Mouse (Mus musculus) ES-E14 (cell line): ENCODE measurements around the gene 4931422A03Rik. TPM values are rescaled to one million over a fixed set of nuclear protein-coding genes. Genes with fewer than 3 reads are reported as not detected.

ENCODE experiments used
- DNase-seq: peaks from one replicate; pipeline ENCODE4 v3.0.0-alpha.2; 2013; ENCODE audit warnings: low read depth, low spot score
- H3K27ac ChIP-seq: 2 replicates; pipeline ENCODE4 v1.5.1; 2012; ENCODE audit warnings: low read depth, mild to moderate bottlenecking, low read length, moderate library complexity, mixed read lengths; ENCODE audit not compliant: poor library complexity, insufficient read depth, severe bottlenecking
- H3K36me3 ChIP-seq: 2 replicates; pipeline ENCODE4 v1.6.1; 2012; ENCODE audit warnings: mild to moderate bottlenecking, low read length, moderate library complexity, mixed read lengths; ENCODE audit not compliant: control insufficient read depth, poor library complexity, insufficient read depth, severe bottlenecking
- H3K4me1 ChIP-seq, 2 experiments: fragments of 150-350 bp in 1 of 2; sonication (generic) in 1 of 2; 2 replicates each; pipeline ENCODE4 v1.6.1; 2012; ENCODE audit warnings: low read length in 2 of 2, mild to moderate bottlenecking in 1 of 2, mixed read lengths in 1 of 2; ENCODE audit not compliant: control insufficient read depth in 2 of 2, insufficient read depth in 2 of 2, poor library complexity in 1 of 2
- H3K4me3 ChIP-seq, 2 experiments: fragments of 150-350 bp in 1 of 2; sonication (generic) in 1 of 2; 2 replicates each; pipeline ENCODE4 v1.5.1; 2012; ENCODE audit warnings: low read length in 2 of 2, low read depth in 1 of 2, mild to moderate bottlenecking in 1 of 2, mixed read lengths in 1 of 2; ENCODE audit not compliant: insufficient read depth in 1 of 2, poor library complexity in 1 of 2, severe bottlenecking in 1 of 2
- H3K9ac ChIP-seq: 2 replicates; pipeline ENCODE4 v1.6.1; 2012; ENCODE audit warnings: low read depth, mild to moderate bottlenecking, low read length, mixed read lengths; ENCODE audit not compliant: poor library complexity, insufficient read depth, severe bottlenecking
- H3K9me3 ChIP-seq: fragments of 150-350 bp; sonication (generic); 2 replicates; pipeline ENCODE4 v1.6.1; 2012; ENCODE audit warnings: low read depth, mild to moderate bottlenecking, low read length; ENCODE audit not compliant: control insufficient read depth, insufficient read depth
- CHD2 ChIP-seq: IDR thresholded peaks from 2 replicates; pipeline ENCODE4 v1.6.1; 2014; ENCODE audit warnings: mild to moderate bottlenecking, low read depth, low read length, inconsistent platforms
- HCFC1 ChIP-seq: IDR thresholded peaks from 2 replicates; pipeline ENCODE4 v1.6.1; 2012; ENCODE audit warnings: low read length, inconsistent platforms, borderline replicate concordance; ENCODE audit not compliant: insufficient read depth
- MAFK ChIP-seq: IDR thresholded peaks from 2 replicates; pipeline ENCODE4 v1.6.1; 2014; ENCODE audit warnings: mild to moderate bottlenecking, low read depth, low read length, inconsistent platforms; ENCODE audit not compliant: insufficient read depth
- ZC3H11A ChIP-seq: IDR thresholded peaks from 2 replicates; pipeline ENCODE4 v1.6.1; 2012; ENCODE audit warnings: low read depth, mild to moderate bottlenecking, inconsistent platforms, low read length, borderline replicate concordance
- ZNF384 ChIP-seq: IDR thresholded peaks from 2 replicates; pipeline ENCODE4 v1.6.1; 2012; ENCODE audit warnings: low read depth, low read length, inconsistent platforms
- in situ Hi-C, 2 experiments: fragments of 600-800 bp; cut with MboI; formaldehyde crosslinking; loops; one replicate each; pipeline ENCODE4 v1.15.1; 2025; ENCODE audit warnings: low sequenced_read_pairs in 2 of 2, inconsistent platforms in 1 of 2; ENCODE audit not compliant: unreplicated experiment in 2 of 2
- total RNA-seq: library from RNA; depleted of rRNA; stranded (reverse); fragments of 300-350 nt; gene quantifications from 2 replicates; pipeline ENCODE4 v1.2.3, GENCODE M21; 2012

4931422A03Rik gene
- total RNA-seq, 1 experiment = 0.54 TPM

DNA sequence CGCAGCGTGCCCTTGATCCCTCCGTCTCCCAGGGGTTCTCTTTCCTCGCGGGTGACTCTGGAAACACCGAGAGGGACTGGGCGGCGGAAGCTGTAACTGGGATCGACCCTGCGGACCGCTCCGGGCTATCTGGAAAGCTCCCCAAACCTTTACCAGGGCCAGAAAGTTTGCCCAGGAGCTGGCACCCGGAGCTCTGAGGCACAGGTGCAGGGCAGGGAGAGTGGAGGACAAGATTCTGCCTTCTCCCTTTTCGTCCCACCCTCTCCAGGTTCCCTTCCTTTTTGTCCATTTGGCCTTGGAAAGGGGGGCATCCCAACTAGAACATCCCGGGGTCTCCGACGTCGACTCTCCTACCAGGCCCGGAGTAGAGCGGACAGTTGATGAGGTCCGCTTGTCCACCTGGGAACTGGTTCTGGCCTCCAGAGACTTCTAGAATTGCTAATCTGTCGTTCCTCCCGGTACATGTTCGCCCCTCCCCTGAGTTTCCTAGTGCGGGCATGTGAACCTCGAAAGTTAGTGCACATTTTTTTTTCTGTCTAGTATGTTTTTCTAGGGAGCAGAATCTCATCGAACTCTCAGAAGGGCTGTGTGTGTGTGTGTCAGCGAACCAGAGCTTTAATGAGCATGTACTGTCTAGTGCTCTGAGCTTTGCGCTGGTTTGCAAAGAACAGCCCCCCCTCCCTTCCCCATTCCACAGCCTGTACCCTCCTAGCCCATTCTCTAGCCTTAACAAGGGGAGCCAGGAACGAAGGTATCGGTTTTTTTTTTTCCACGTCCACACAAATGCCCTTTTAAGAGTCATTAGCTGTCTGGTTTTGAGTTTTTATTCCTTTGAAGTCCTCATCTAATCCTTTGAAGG, 57.1 kb downstream of the 4931422A03Rik start:
- H3K36me3 ChIP-seq = no peaks in the 10 kb centered on the region
- no peak overlapping the region for H3K27ac ChIP-seq
- no peak for DNase-seq

DNA sequence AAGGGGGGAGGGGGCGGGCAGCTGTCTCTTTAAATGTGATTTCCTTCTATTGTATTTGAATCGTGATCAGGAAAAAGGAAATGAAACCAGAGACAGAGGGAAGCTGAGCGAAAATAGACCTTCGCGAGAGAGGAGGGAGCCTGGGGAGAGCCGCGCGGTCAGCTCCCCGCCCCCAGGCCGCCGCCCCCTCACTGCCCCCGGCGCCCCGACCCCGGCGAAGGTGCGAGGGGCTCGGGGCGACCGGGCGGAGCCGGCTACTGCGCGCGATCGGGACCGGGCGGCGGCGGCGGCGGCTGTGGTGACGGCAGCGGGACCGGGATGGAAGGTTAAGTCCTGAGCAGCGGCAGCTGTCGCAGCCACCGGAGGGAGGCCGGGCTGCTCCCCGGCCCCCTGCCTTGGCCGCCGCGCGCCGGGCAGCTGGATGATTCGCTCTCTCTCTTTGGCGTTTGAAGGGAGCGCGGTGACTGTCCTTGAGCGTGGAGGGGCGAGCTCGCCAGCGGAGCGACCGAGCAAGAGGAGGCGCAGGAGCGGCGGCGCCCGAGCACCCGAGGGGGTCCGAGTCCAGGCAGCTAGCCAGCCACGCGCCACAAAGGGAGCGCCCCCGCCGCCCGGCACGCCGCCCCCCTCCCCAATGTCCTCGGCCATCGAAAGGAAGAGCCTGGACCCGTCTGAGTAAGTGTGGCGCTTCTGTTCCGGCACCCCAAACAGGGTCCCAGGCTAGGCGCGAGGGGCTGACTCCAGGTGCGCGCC, 57.9 kb downstream of the 4931422A03Rik start:
- TF ChIP-seq CHD2 (no peak), ZNF384 (peak; percentile 84)
- H3K9ac ChIP-seq = peak overlapping the region; percentile 69
- no peak overlapping the region for H3K27ac ChIP-seq
- in situ Hi-C loops = loop anchor here in 1 of 2 experiments (10.0 kb wide), 1 partner anchor 95 kb away; no protein-coding TSS in a partner anchor
- H3K4me1 ChIP-seq = 0 out of 4 replicates have a peak, but pooled peaks cover 0 to 2% of the 10 kb centered on the region in 2 experiments
- DNase-seq = no peak
- H3K4me3 ChIP-seq = peak overlapping the region; percentile 75 to 82
- H3K36me3 ChIP-seq = no peaks in the 10 kb centered on the region
- H3K9me3 ChIP-seq = no peaks in the 10 kb centered on the region

More for the DNA sequence above, 57.1 kb downstream of the 4931422A03Rik start:
- peak overlapping the region; percentile 43 to 75 for H3K4me3 ChIP-seq
- H3K9me3 ChIP-seq = no peaks in the 10 kb centered on the region
- TF ChIP-seq MAFK (no peak), HCFC1 (no peak), ZNF384 (no peak), CHD2 (no peak), ZC3H11A (no peak)
- H3K4me1 ChIP-seq = 0 out of 4 replicates have a peak, but pooled peaks cover 0 to 2% of the 10 kb centered on the region in 2 experiments
- in situ Hi-C loops = loop anchor here in 1 of 2 experiments (10.0 kb wide), 1 partner anchor 96 kb away; no protein-coding TSS in a partner anchor
- H3K9ac ChIP-seq = peak overlapping the region; percentile 69

DNA sequence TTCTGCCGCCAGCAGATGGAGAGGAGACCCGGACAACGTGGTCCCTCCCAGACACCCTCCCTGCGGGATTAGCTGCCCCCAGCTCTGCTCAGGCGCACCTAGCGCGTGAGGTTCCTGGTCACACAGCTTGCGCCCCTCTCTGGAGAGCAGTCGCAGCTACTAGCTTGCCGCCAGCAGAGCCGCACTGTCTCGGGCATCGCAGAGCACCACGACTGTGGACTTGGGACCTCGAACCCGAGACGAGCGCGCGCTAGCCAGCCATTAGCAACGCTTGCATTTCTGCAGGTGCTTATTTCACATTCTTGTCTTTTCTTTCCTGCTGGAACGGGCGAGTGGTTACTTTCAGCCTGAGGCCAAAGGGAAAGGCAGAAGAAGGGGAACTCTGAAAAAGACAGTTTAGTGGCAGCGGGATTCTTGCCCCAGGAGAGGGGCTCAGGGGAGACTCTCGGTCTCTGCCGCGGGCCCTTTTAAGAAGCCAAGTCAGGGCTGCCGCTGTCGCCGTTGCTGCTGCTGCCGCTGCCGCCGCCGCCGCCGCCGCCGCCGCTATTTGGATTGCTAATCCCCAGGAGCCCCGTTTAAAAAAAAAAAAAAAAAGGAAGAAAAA, 58.6 kb downstream of the 4931422A03Rik start:
- H3K4me1 ChIP-seq = 0 out of 4 replicates have a peak, but pooled peaks cover 0 to 2% of the 10 kb centered on the region in 2 experiments
- DNase-seq = peak; percentile 57
- H3K9ac ChIP-seq = no peak overlapping the region
- TF ChIP-seq ZC3H11A = peak; percentile 5; the same call in 1 of the 2 replicates
- 0 out of 2 replicates have a peak, but pooled peaks have one; percentile 6 for TF ChIP-seq ZNF384
- no peak for TF ChIP-seq CHD2
- TF ChIP-seq HCFC1 = peak; percentile 33; the same call in 1 of the 2 replicates
- no peak for TF ChIP-seq MAFK
- H3K36me3 ChIP-seq = no peaks in the 10 kb centered on the region
- H3K27ac ChIP-seq = no peak overlapping the region
- in situ Hi-C loops = loop anchor here in 1 of 2 experiments (10.0 kb wide), 1 partner anchor 95 kb away; no protein-coding TSS in a partner anchor
- H3K4me3 ChIP-seq = peak overlapping the region; percentile 75 to 82
- H3K9me3 ChIP-seq = no peaks in the 10 kb centered on the region

DNA sequence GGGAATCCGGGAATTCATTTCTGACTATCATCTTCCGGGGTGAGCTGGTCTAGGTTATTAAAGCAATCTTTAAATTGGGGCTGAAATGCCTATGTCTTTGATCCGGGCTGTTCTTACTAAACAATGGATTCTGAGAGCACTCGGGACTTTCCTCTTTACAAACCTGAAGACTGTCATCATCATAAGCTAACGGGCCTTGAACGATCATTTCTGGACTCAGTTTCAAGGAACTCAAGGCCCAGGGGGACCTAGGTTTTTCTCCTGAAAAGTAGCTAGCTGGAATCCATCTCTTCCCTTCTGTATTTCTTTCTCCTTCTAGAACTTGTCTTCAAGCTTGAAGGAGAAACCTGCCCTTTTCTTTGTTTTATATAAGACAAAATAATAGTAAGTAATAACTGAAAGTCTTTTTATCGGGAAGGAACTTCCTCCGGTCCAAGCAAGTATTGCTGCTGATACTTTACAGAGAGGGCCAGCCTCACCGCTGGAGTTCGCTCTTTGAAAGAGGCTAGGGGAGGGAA, 59.2 kb downstream of the 4931422A03Rik start:
- DNase-seq = no peak
- TF ChIP-seq CHD2 (no peak), ZNF384 (no peak), MAFK (no peak), ZC3H11A (no peak), HCFC1 (no peak)
- H3K4me3 ChIP-seq = peak overlapping the region; percentile 75 to 82
- no peaks in the 10 kb centered on the region for H3K9me3 ChIP-seq
- in situ Hi-C loops = no loop called here
- no peak overlapping the region for H3K27ac ChIP-seq
- H3K4me1 ChIP-seq = 0 out of 4 replicates have a peak, but pooled peaks cover 0 to 2% of the 10 kb centered on the region in 2 experiments
- H3K36me3 ChIP-seq = no peaks in the 10 kb centered on the region
- no peak overlapping the region for H3K9ac ChIP-seq
